Mouse (Mus musculus) right cerebral cortex, postnatal 14 days (tissue): Measurements from ENCODE around the gene Kpna3.
"Not testable (repeated sequence)": the region's sequence is repeated elsewhere in the genome, so short reads cannot be mapped to it uniquely, and the experiment has no call there.

Experiments used
- DNase-seq: peaks from one replicate; pipeline ENCODE4 v3.0.0; 2022

Kpna3 gene

GRCm38 (mm10) chr14:61390586-61390985, 49.1 kb downstream of the Kpna3 start:
- no peak for DNase-seq

GRCm38 (mm10) chr14:61367290-61367689, 72.4 kb downstream of the Kpna3 start:
- no peak for DNase-seq

- DNase-seq = no peak
Measured at GRCm38 (mm10) chr14:61364656-61365055, 75.0 kb downstream of the Kpna3 start.

GRCm38 (mm10) chr14:61363734-61364133, 75.9 kb downstream of the Kpna3 start:
- no peak for DNase-seq

GRCm38 (mm10) chr14:61362268-61362667, 77.4 kb downstream of the Kpna3 start:
- DNase-seq = no peak

- no peak for DNase-seq
Measured at GRCm38 (mm10) chr14:61360981-61361511, 78.6 kb downstream of the Kpna3 start.

GRCm38 (mm10) chr14:61360131-61360980, 79.3 kb downstream of the Kpna3 start, which contains the start of gene Ebpl:
Ebpl (minus strand) TSS chr14:61360439.
- peak; percentile 85 for DNase-seq

GRCm38 (mm10) chr14:61354251-61355235, 85.1 kb downstream of the Kpna3 start:
- DNase-seq = no peak

- DNase-seq = no peak
Measured at GRCm38 (mm10) chr14:61350808-61351207, 88.9 kb downstream of the Kpna3 start.

- DNase-seq = no peak
Measured at GRCm38 (mm10) chr14:61349876-61350275, 89.8 kb downstream of the Kpna3 start.

GRCm38 (mm10) chr14:61346827-61347698, 92.6 kb downstream of the Kpna3 start:
- peak; percentile 46 for DNase-seq

GRCm38 (mm10) chr14:61344590-61344989, 95.1 kb downstream of the Kpna3 start:
- no peak for DNase-seq

- no peak for DNase-seq
Measured at GRCm38 (mm10) chr14:61339381-61339780, 100.3 kb downstream of the Kpna3 start.

- DNase-seq = peak; percentile 91
Measured at GRCm38 (mm10) chr14:61330996-61331561, 108.6 kb downstream of the Kpna3 start.

GRCm38 (mm10) chr14:61330591-61330990, 109.1 kb downstream of the Kpna3 start:
- peak; percentile 46 for DNase-seq

- DNase-seq = peak; percentile 83
Measured at GRCm38 (mm10) chr14:61327618-61328450, 111.8 kb downstream of the Kpna3 start.

GRCm38 (mm10) chr14:61327007-61327406, 112.7 kb downstream of the Kpna3 start:
- not testable (repeated sequence) for DNase-seq

GRCm38 (mm10) chr14:61322740-61323139, 116.9 kb downstream of the Kpna3 start:
- DNase-seq = no peak

- DNase-seq = no peak
Measured at GRCm38 (mm10) chr14:61321200-61321599, 118.5 kb downstream of the Kpna3 start.

- no peak for DNase-seq
Measured at GRCm38 (mm10) chr14:61320765-61321164, 118.9 kb downstream of the Kpna3 start.

- DNase-seq = peak; percentile 50
Measured at GRCm38 (mm10) chr14:61316861-61317260, 122.8 kb downstream of the Kpna3 start.
